Mouse (Mus musculus): ENCODE data around the gene Atp6v0b. TPM values are rescaled to one million over a fixed set of nuclear protein-coding genes. Genes with fewer than 3 reads are reported as not detected.

The Atp6v0b gene
- polyA plus RNA-seq (2021; fragmentation: Nextera tagmentation): 819 and 1,051 TPM in 2 replicates
- long read RNA-seq, experiment 1, transcript Atp6v0b-201 (8 exons, 1,000 nt): major isoform, 578 of 641 reads
- long read RNA-seq, experiment 1, partial matches to known transcripts: 23 of 641 reads
- long read RNA-seq, experiment 1, other reads (novel, unspliced or antisense): 39 of 641 reads
- long read RNA-seq, experiment 2, transcript Atp6v0b-201 (8 exons, 1,000 nt): major isoform, 722 of 809 reads
- long read RNA-seq, experiment 2, transcript Atp6v0b-204 (4 exons, 646 nt): minor isoform, 6 of 809 reads
- long read RNA-seq, experiment 2, partial matches to known transcripts: 39 of 809 reads
- long read RNA-seq, experiment 2, other reads (novel, unspliced or antisense): 38 of 809 reads

GRCm38 (mm10) chr4:117887133-117887532 lies at the start of gene Atp6v0b:
Atp6v0b (minus strand) TSS chr4:117887333.

DNA sequence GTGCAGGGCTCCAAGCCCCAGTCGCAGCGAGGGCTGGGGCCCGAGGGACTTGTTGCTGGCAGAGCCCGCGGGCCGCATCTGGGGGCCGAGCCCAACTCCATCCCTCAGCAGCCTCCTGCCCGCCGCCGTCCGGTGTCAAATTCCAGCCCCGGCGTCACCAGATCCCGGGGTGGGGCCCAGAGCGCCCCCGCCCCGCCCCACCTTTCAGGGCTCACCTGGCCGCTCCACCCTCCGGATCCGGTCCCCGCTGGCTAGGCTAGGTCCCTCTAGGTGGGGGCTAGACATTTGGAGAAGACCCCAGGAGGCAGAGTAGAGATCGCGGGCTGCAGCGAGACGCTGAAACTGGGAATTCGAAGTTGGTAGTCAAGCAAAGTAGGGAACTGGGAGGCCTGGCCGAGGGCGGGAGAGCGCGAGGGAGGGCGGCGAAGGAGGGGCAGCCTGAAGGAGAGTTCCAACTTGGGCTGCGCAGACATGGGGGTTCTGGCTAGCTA lies 42.3 kb upstream of the Atp6v0b start, which contains the start of gene Artn:
TSS of gene Artn (minus strand) at position 373 of the 491 bp plus-strand sequence.

DNA sequence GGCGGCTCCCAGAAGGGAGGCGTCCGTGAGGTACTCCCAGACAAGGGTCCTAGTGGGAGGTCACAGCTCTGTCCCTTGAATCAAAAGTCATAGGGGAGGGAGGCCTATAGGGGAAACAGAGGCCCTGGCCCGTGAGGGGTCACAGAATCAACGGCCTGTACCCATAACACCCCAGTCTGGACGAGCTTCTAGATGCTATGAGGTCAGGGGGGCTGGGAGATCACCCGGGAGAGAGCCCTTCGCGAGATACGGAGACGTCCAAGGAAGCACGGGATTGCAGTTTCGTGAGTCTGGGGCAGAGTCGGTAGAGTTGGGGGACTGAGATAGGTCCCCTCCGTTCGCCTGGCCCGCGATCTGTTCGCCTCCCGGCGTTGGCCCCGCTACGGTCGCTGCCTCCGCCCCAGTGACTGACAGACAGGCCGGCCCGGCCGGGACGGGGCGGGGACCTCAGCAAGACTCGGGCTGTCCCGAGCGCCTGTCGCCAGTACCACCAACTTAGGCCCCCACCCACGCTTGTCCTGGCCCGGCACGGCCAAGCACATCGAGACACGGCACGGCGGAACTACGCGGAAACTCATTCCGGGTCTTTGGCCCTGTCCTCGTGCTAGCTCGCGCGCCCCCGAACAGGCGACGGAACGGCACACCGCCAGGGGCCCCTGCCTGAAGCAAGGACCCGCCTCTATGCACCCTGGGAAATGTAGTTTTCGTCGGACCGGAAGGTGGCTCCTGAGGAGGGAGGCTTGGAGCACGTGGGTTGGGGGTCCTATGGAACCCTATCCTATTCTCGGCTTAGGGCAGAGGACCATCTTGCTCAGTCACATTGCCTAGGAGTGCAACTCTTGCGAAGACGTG lies 27.7 kb upstream of the Atp6v0b start, which contains the start of gene Ipo13:
TSS of gene Ipo13 (minus strand) at position 409 of the 852 bp plus-strand sequence.

DNA sequence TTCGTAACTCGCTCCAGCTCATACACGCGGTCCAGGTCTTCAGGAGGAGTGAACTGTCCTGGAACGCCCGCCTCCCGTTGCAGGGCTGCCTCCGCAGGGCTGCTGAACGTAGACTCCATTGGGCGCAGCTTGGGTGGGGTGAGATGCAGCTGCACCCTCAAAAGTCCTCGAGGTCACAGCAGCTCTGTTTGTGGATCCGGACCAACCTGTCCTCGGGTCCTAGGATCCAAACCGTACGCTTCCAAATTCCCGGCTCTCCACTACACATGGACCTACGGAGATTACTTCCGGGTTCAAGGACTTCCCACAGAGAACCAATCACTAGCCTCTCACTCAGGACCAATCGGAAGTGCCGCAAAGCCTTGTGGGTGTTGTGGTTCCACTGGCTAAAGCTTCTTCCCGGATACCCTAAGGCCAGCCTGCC lies 4.6 kb upstream of the Atp6v0b start, which contains the start of gene Dph2:
TSS of gene Dph2 (minus strand) at position 295 of the 424 bp plus-strand sequence.

GRCm38 (mm10) chr4:117882701-117883691 lies 4.1 kb downstream of the Atp6v0b start, which contains the start of gene B4galt2:
B4galt2 (minus strand) TSS chr4:117883487.

DNA sequence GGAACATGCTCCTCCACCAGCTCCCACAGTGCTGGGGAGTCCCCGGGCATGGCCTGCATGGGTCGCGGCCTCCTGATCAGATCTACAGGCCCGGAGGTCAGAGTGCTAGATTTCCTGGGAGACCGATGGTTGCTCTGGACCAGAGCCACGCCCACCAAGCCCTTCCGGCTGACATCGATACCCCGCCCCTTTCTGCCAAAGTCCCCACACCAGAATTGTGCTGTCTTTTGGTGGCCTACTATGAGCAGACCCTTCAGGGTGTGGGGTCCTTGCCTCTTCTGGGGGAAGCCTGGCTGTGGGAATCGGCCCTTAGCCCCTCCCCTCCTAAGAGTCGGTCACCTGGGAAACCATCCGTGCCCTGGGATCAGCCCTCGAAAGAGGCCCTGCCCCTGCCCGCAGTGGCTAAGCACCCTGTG lies 14.7 kb downstream of the Atp6v0b start, which contains the start of gene Ccdc24:
TSS of gene Ccdc24 (minus strand) at position 87 of the 416 bp plus-strand sequence.

GRCm38 (mm10) chr4:117834457-117834844 lies 52.7 kb downstream of the Atp6v0b start, which contains the start of gene Slc6a9:
Slc6a9 (plus strand) TSS chr4:117834506.

Other genes with a start within 250 kb of the Atp6v0b start
- gene Dmap1, start 205.1 kb downstream of the Atp6v0b start, polyA plus RNA-seq (2021; fragmentation: Nextera tagmentation): 39.7 and 43.5 TPM in 2 replicates
- gene Gm12845, start 162.9 kb downstream of the Atp6v0b start, polyA plus RNA-seq (2021; fragmentation: Nextera tagmentation): not detected in 2 replicates
- gene Klf17, start 121.7 kb downstream of the Atp6v0b start, polyA plus RNA-seq (2021; fragmentation: Nextera tagmentation): not detected in 2 replicates
- 14.7 and 18.0 TPM in 2 replicates for gene Slc6a9, start 52.8 kb downstream of the Atp6v0b start, polyA plus RNA-seq (2021; fragmentation: Nextera tagmentation)
- 0.18 and 0.36 TPM in 2 replicates for gene Ccdc24, start 14.8 kb downstream of the Atp6v0b start, polyA plus RNA-seq (2021; fragmentation: Nextera tagmentation)
- gene B4galt2, start 3.8 kb downstream of the Atp6v0b start, polyA plus RNA-seq (2021; fragmentation: Nextera tagmentation): 12.5 and 33.1 TPM in 2 replicates
- 6.4 and 7.7 TPM in 2 replicates for gene Dph2, start 4.7 kb upstream of the Atp6v0b start, polyA plus RNA-seq (2021; fragmentation: Nextera tagmentation)
- gene Ipo13, start 27.7 kb upstream of the Atp6v0b start, polyA plus RNA-seq (2021; fragmentation: Nextera tagmentation): 34.0 and 35.1 TPM in 2 replicates
- gene Artn, start 42.4 kb upstream of the Atp6v0b start, polyA plus RNA-seq (2021; fragmentation: Nextera tagmentation): 1.4 and 1.7 TPM in 2 replicates
- gene St3gal3, start 247.6 kb upstream of the Atp6v0b start, polyA plus RNA-seq (2021; fragmentation: Nextera tagmentation): 9.7 and 20.5 TPM in 2 replicates